23 mouse cellular contexts compared by ENCODE assay signal in genomic region chr5:139556116-139556678, GRCm38 (mm10). TPM values are rescaled to one million over a fixed set of nuclear protein-coding genes. Genes with fewer than 3 reads are reported as not detected.
DNase-seq lines count a peak whose midpoint lies in the region; ATAC-seq and TF ChIP-seq lines count a peak whose summit lies in the region.
"Had no signal": no experiment of that assay in that cellular context is flagged by ENCODE, and none has a peak within 500 bp of the region (broad histone marks: within the 10 kb centered on the region; RNA-seq: fewer than 3 reads in every experiment).

No protein-coding gene starts in this region.

- peaks cover 85% of the 10 kb centered on the region for H3K27me3 ChIP-seq in kidney, embryonic 14.5 days (ENCODE audit: control insufficient read depth, insufficient read depth, low read length)
- peaks cover 94% of the 10 kb centered on the region for H3K27me3 ChIP-seq in limb, embryonic 11.5 days (ENCODE audit: control insufficient read depth, insufficient read depth, low read length)
- peaks cover 100% of the 10 kb centered on the region for H3K27me3 ChIP-seq in limb, embryonic 10.5 days (ENCODE audit: low read depth, poor library complexity, severe bottlenecking)
- no peaks in the 10 kb centered on the region for H3K27me3 ChIP-seq in MEL (ENCODE audit: control insufficient read depth in 1 of 2, insufficient read depth in 2 of 2, low read length in 2 of 2)

- H3K9me3 ChIP-seq in kidney, embryonic 14.5 days (ENCODE audit: control insufficient read depth, low read length), result no peaks in the 10 kb centered on the region
- H3K9me3 ChIP-seq in limb, embryonic 11.5 days (ENCODE audit: control insufficient read depth, low read length), result no peaks in the 10 kb centered on the region
- H3K9me3 ChIP-seq in limb, embryonic 10.5 days (replicated peaks), result no peaks in the 10 kb centered on the region
- no peaks in the 10 kb centered on the region for H3K9me3 ChIP-seq in MEL (replicated peaks; ENCODE audit: insufficient read depth, low read length)
- H3K9me3 ChIP-seq: embryonic facial prominence, embryonic 12.5 days; forebrain, embryonic 15.5 days; G1E; heart, embryonic 13.5 days; hindbrain, embryonic 12.5 days had no signal

- no peak for TF ChIP-seq CTCF in MEL (IDR thresholded peaks at IDR 0.05 in 2 of 3, conservative IDR thresholded peaks at IDR 0.05 in 1 of 3; ENCODE audit: control insufficient read depth in 1 of 3, insufficient read depth in 1 of 3, low read depth in 2 of 3, low read length in 3 of 3, poor library complexity in 1 of 3, severe bottlenecking in 1 of 3)

- no peak overlapping the region for H3K4me3 ChIP-seq in kidney, embryonic 14.5 days (ENCODE audit: low read length)
- no peak overlapping the region for H3K4me3 ChIP-seq in limb, embryonic 11.5 days (ENCODE audit: low read depth, low read length)
- no peak overlapping the region for H3K4me3 ChIP-seq in limb, embryonic 10.5 days
- H3K4me3 ChIP-seq in MEL (ENCODE audit: control insufficient read depth in 1 of 2, insufficient read depth in 1 of 2, low read depth in 2 of 2, low read length in 2 of 2), result no peak overlapping the region
- H3K4me3 ChIP-seq: embryonic facial prominence, embryonic 12.5 days; forebrain, embryonic 15.5 days; heart, embryonic 13.5 days; hindbrain, embryonic 12.5 days had no signal

- H3K79me2 ChIP-seq in MEL (ENCODE audit: control insufficient read depth, insufficient read depth, low read length, poor library complexity), result no peaks in the 10 kb centered on the region

- peaks cover 50% of the 10 kb centered on the region for H3K4me1 ChIP-seq in kidney, embryonic 14.5 days (ENCODE audit: control insufficient read depth, insufficient read depth, low read length)
- H3K4me1 ChIP-seq in limb, embryonic 11.5 days (ENCODE audit: control insufficient read depth, insufficient read depth, low read length), result peaks cover 16% of the 10 kb centered on the region
- H3K4me1 ChIP-seq in limb, embryonic 10.5 days, result peaks cover 58% of the 10 kb centered on the region
- peaks cover 0 to 10% of the 10 kb centered on the region in 2 experiments; a peak in 2 of 4 replicates for H3K4me1 ChIP-seq in MEL (ENCODE audit: control insufficient read depth in 1 of 2, insufficient read depth in 2 of 2, low read length in 2 of 2)

- TF ChIP-seq EP300 in MEL (IDR thresholded peaks at IDR 0.05; ENCODE audit: low read depth in 1 of 2, low read length in 2 of 2), result no peak

- peak overlapping the region; percentile 82 for H3K27ac ChIP-seq in kidney, embryonic 14.5 days (ENCODE audit: low read depth, low read length)
- H3K27ac ChIP-seq in limb, embryonic 11.5 days (replicated peaks; ENCODE audit: low read depth, low read length), result no peak overlapping the region
- no peak overlapping the region for H3K27ac ChIP-seq in limb, embryonic 10.5 days
- no peak overlapping the region for H3K27ac ChIP-seq in MEL (ENCODE audit: control insufficient read depth, low read depth, low read length)
- H3K27ac ChIP-seq: embryonic facial prominence, embryonic 12.5 days; forebrain, embryonic 15.5 days; heart, embryonic 13.5 days; hindbrain, embryonic 12.5 days had no signal

- H3K36me3 ChIP-seq in kidney, embryonic 14.5 days (ENCODE audit: control insufficient read depth, insufficient read depth, low read length), result no peaks in the 10 kb centered on the region
- H3K36me3 ChIP-seq in limb, embryonic 11.5 days (ENCODE audit: control insufficient read depth, insufficient read depth, low read length), result no peaks in the 10 kb centered on the region
- H3K36me3 ChIP-seq in limb, embryonic 10.5 days, result no peaks in the 10 kb centered on the region
- peaks cover 0 to 7% of the 10 kb centered on the region in 2 experiments; a peak in 2 of 4 replicates for H3K36me3 ChIP-seq in MEL (ENCODE audit: control insufficient read depth in 1 of 2, insufficient read depth in 2 of 2, low read length in 2 of 2)
- H3K36me3 ChIP-seq: embryonic facial prominence, embryonic 12.5 days; forebrain, embryonic 15.5 days; G1E; heart, embryonic 13.5 days; hindbrain, embryonic 12.5 days had no signal

- no peak overlapping the region for H3K4me2 ChIP-seq in kidney, embryonic 14.5 days (replicated peaks; ENCODE audit: low read depth, low read length)
- H3K4me2 ChIP-seq in limb, embryonic 11.5 days (ENCODE audit: low read depth, severe bottlenecking), result no peak overlapping the region
- H3K4me2 ChIP-seq: embryonic facial prominence, embryonic 12.5 days; forebrain, embryonic 15.5 days; heart, embryonic 13.5 days; hindbrain, embryonic 12.5 days had no signal

- no peak for ATAC-seq in kidney, embryonic 14.5 days (ENCODE audit: low FRiP score, low TSS enrichment)
- no peak for ATAC-seq in limb, embryonic 11.5 days (ENCODE audit: insufficient number of reproducible peaks, low FRiP score, low TSS enrichment, low read depth)
- ATAC-seq: CD4-positive, CD25-positive, alpha-beta regulatory T cell, adult 4 months; forebrain, embryonic 15.5 days had no signal

- no peak for TF ChIP-seq RAD21 in MEL (IDR thresholded peaks at IDR 0.05; ENCODE audit: low read depth, low read length)

- 8% methylated on average over 6 of the region's 6 CpGs for WGBS in kidney, embryonic 14.5 days
- WGBS in limb, embryonic 11.5 days, result 3% methylated on average over 6 of the region's 6 CpGs
- WGBS in limb, embryonic 10.5 days, result 2% methylated on average over 6 of the region's 6 CpGs

- no peak for TF ChIP-seq POLR2A in MEL (IDR thresholded peaks at IDR 0.05; ENCODE audit: control insufficient read depth in 1 of 2, insufficient read depth in 1 of 2, low read depth in 1 of 2, low read length in 2 of 2, poor library complexity in 1 of 2)

- peak; percentile 54 for DNase-seq in embryo, embryonic 10.5 days (ENCODE audit: low spot score)
- no peak for DNase-seq in embryo, embryonic 9.5 days (ENCODE audit: extremely low spot score)
- DNase-seq in kidney, postnatal 10 days, result no peak
- peak; percentile 31 for DNase-seq in limb, embryonic 11.5 days (ENCODE audit: low spot score)
- DNase-seq in limb, embryonic 10.5 days (ENCODE audit: low spot score), result no peak
- DNase-seq in MEL (ENCODE audit: low read depth, low spot score), result no peak
- DNase-seq: adrenal gland, postnatal 10 days; B cell, adult 2 months; cerebellum, adult 11-12 months; cerebellum, adult 9-10 months; gastrocnemius, postnatal 36 days; heart, adult 11 months; heart, postnatal 36 days had no signal

- H3K9ac ChIP-seq in kidney, embryonic 14.5 days (ENCODE audit: low read depth, low read length), result no peak overlapping the region
- H3K9ac ChIP-seq in limb, embryonic 11.5 days (ENCODE audit: low read length), result no peak overlapping the region
- peak overlapping the region; percentile 36; the same call in 1 of the 2 replicates for H3K9ac ChIP-seq in MEL (ENCODE audit: control insufficient read depth, low read depth, low read length, poor library complexity, severe bottlenecking)
- H3K9ac ChIP-seq: embryonic facial prominence, embryonic 12.5 days; forebrain, embryonic 15.5 days; heart, embryonic 13.5 days; hindbrain, embryonic 12.5 days had no signal

TF ChIP-seq in MEL, 35 proteins besides CTCF, POLR2A, EP300 and RAD21:
- no peak for TF ChIP-seq GATA1 (IDR thresholded peaks at IDR 0.05; ENCODE audit: low read depth, low read length)
- no peak for TF ChIP-seq USF1 (IDR thresholded peaks at IDR 0.05; ENCODE audit: low read depth, low read length)
- TF ChIP-seq POLR2AphosphoS2 (IDR thresholded peaks at IDR 0.05; ENCODE audit: low read length), result no peak
- TF ChIP-seq CHD1 (IDR thresholded peaks at IDR 0.05; ENCODE audit: low read depth, low read length), result no peak
- no peak for TF ChIP-seq TBP (IDR thresholded peaks at IDR 0.05; ENCODE audit: low read depth, low read length)
- no peak for TF ChIP-seq MAFK (IDR thresholded peaks at IDR 0.05; ENCODE audit: borderline replicate concordance, low read depth, low read length)
- no peak for TF ChIP-seq ZNF384 (IDR thresholded peaks at IDR 0.05; ENCODE audit: low read depth, low read length)
- no peak for TF ChIP-seq MAX (IDR thresholded peaks at IDR 0.05; ENCODE audit: low read length)
- TF ChIP-seq BHLHE40 (IDR thresholded peaks at IDR 0.05; ENCODE audit: borderline replicate concordance, low read depth, low read length), result no peak
- TF ChIP-seq TAL1 (IDR thresholded peaks at IDR 0.05; ENCODE audit: low read length), result no peak
- TF ChIP-seq NRF1 (IDR thresholded peaks at IDR 0.05; ENCODE audit: insufficient read depth, low read depth, low read length, poor library complexity, severe bottlenecking), result no peak
- no peak for TF ChIP-seq MAZ (IDR thresholded peaks at IDR 0.05; ENCODE audit: low read depth, low read length)
- no peak for TF ChIP-seq POLR2AphosphoS5 (IDR thresholded peaks at IDR 0.05; ENCODE audit: borderline replicate concordance, low read depth, low read length)

RNA-seq across cellular contexts. Expression of gene Uncx, which starts 12.9 kb away (rescaled TPM):
- 130 and 131 TPM in 2 replicates for polyA plus RNA-seq in kidney, embryonic 14.5 days (2014; fragmentation: Nextera tagmentation; extraction: Ambion mirVana)
- 0.08 and 0.21 TPM in 2 replicates for polyA plus RNA-seq in limb, embryonic 11.5 days (2014; fragmentation: Nextera tagmentation; extraction: Ambion mirVana)
- 0.50 and 1.1 TPM in 2 replicates for polyA plus RNA-seq in limb, embryonic 10.5 days (2016; fragmentation: Nextera tagmentation; extraction: Ambion mirVana)
- total RNA-seq in MEL (2012; rRNA removed), result not detected in 2 replicates
- polyA plus RNA-seq in MEL (2012; ENCODE audit: insufficient read depth in 1 of 2, insufficient read length in 2 of 2, low read depth in 1 of 2, low replicate concordance in 2 of 2, missing spikeins in 1 of 2), result not detected
- total RNA-seq: adrenal gland, postnatal 10 days; G1E; gastrocnemius, adult 8-10 months; gastrocnemius, postnatal 36 days; heart, postnatal 36 days had no signal
- polyA plus RNA-seq: CD4-positive, CD25-positive, alpha-beta regulatory T cell, adult 4 months; cortical plate, adult 2 months; G1E; heart, embryonic 13.5 days; heart, postnatal 0 days had no signal

Comparison
In these comparisons a context has a peak if more than half of its experiments do, and no peak if none do; other contexts are left out.
1. DNase-seq: peak in embryo, embryonic 10.5 days (single experiment) and limb, embryonic 11.5 days (single experiment); none in embryo, embryonic 9.5 days (single experiment), kidney, postnatal 10 days (single experiment), limb, embryonic 10.5 days (single experiment) and MEL (single experiment).
2. RNA of gene Uncx, which starts 12.9 kb away (polyA plus RNA-seq): 130 to 131 TPM in kidney, embryonic 14.5 days; 0.50 to 1.1 TPM in limb, embryonic 10.5 days, 0.08 to 0.21 TPM in limb, embryonic 11.5 days and not detected in MEL; every median in the first group is over 10 times any median in the second.